Mouse (Mus musculus) midbrain, embryonic 11.5 days (tissue): ENCODE data around the gene Atg10. TPM values are rescaled to one million over a fixed set of nuclear protein-coding genes. Genes with fewer than 3 reads are reported as not detected.
A peak's percentile ranks its signal among the peaks of the same experiment; 100 is the strongest.

Source experiments
- ATAC-seq: fragments of 200-750 bp; cut with Nextera tagmentation; 2 replicates; pipeline ENCODE4 v1.8.0; 2017; ENCODE audit warnings: moderate TSS enrichment, moderate library complexity; ENCODE audit not compliant: low FRiP score
- DNase-seq: peaks from one replicate; pipeline ENCODE4 v3.0.0; 2015; ENCODE audit warnings: low spot score; ENCODE audit errors: missing footprints
- H3K27ac ChIP-seq: fragments of 300-500 bp; sonication (generic); 2 replicates; pipeline ENCODE4 v1.5.1; 2014; ENCODE audit warnings: low read depth, low read length
- H3K27me3 ChIP-seq: fragments of 300-500 bp; sonication (generic); 2 replicates; pipeline ENCODE4 v1.6.1; 2014; ENCODE audit warnings: mild to moderate bottlenecking, low read length, moderate library complexity, mixed read lengths; ENCODE audit not compliant: control insufficient read depth, insufficient read depth
- H3K36me3 ChIP-seq: fragments of 300-500 bp; sonication (generic); 2 replicates; pipeline ENCODE4 v1.6.1; 2014; ENCODE audit warnings: mild to moderate bottlenecking, low read length, moderate library complexity, mixed read lengths; ENCODE audit not compliant: control insufficient read depth, insufficient read depth
- H3K4me1 ChIP-seq: fragments of 300-500 bp; sonication (generic); 2 replicates; pipeline ENCODE4 v1.6.1; 2014; ENCODE audit warnings: low read length; ENCODE audit not compliant: control insufficient read depth, insufficient read depth
- H3K4me2 ChIP-seq: fragments of 300-500 bp; sonication (generic); 2 replicates; pipeline ENCODE4 v1.6.1; 2014; ENCODE audit warnings: mild to moderate bottlenecking, moderate library complexity
- H3K4me3 ChIP-seq: fragments of 300-500 bp; sonication (generic); 2 replicates; pipeline ENCODE4 v1.5.1; 2014; ENCODE audit warnings: low read depth, low read length
- H3K9ac ChIP-seq: fragments of 300-500 bp; sonication (generic); 2 replicates; pipeline ENCODE4 v1.6.1; 2014; ENCODE audit warnings: low read length
- H3K9me3 ChIP-seq: fragments of 300-500 bp; sonication (generic); 2 replicates; pipeline ENCODE4 v1.6.1; 2016; ENCODE audit warnings: low read length; ENCODE audit not compliant: control insufficient read depth
- WGBS: fragments of 180-500 bp; shearing (Covaris S2); extraction: QIAGEN DNeasy Blood & Tissue Kit; methylation state at CpG from one replicate; pipeline ENCODE4 v1.1.7; 2014; 5-methylcytosine and 5-hydroxymethylcytosine counted together
- polyA plus RNA-seq: library from polyadenylated mRNA; unstranded; fragments of >200 nt; fragmentation: Nextera tagmentation; extraction: Ambion mirVana; gene quantifications from 2 replicates; pipeline ENCODE4 v1.2.1, GENCODE M21; 2014

The Atg10 gene
- polyA plus RNA-seq, 1 experiment from 2014 or later = 14.7 TPM

DNA sequence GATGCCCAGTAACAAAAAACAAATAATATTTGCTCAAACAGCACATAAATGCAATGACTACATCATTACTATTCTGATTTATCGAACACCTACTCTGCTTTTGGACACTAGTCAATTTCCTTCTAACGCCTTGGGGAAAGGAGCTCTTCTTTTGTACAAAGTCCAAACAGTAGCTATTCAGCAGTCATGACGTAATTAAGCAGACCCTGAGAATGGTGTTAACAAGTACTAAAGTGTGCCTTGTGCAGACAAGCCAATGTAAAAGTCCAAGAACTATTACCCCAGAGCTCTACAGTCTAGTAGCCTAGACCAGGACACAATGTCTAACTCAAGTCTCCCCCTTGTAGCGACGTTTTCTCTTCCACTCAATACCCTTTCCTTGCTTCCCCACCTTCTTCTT, 67.5 kb downstream of the Atg10 start:
- Histone ChIP-seq H3K4me1 (no peaks in the 10 kb centered on the region), H3K4me2 (no peak overlapping the region), H3K9ac (no peak overlapping the region), H3K36me3 (no peaks in the 10 kb centered on the region), H3K9me3 (no peaks in the 10 kb centered on the region), H3K27ac (no peak overlapping the region), H3K4me3 (no peak overlapping the region), H3K27me3 (no peaks in the 10 kb centered on the region)
- DNase-seq (no peak), ATAC-seq (no peak)
- 87% methylated on average over 5 of the region's 5 CpGs for WGBS

- no peaks in the 10 kb centered on the region for H3K27me3 ChIP-seq
- no peaks in the 10 kb centered on the region for H3K9me3 ChIP-seq
- H3K36me3 ChIP-seq = no peaks in the 10 kb centered on the region
- no peak for ATAC-seq
- H3K4me3 ChIP-seq = no peak overlapping the region
- no peak for DNase-seq
- H3K27ac ChIP-seq = no peak overlapping the region
- no peak overlapping the region for H3K4me2 ChIP-seq
- no peaks in the 10 kb centered on the region for H3K4me1 ChIP-seq
- 85% methylated on average over 4 of the region's 4 CpGs for WGBS
- H3K9ac ChIP-seq = no peak overlapping the region
Measured at GRCm38 (mm10) chr13:91155429-91156207, 68.2 kb downstream of the Atg10 start.

GRCm38 (mm10) chr13:91154622-91155021, 69.1 kb downstream of the Atg10 start:
- H3K9ac ChIP-seq = no peak overlapping the region
- H3K36me3 ChIP-seq = no peaks in the 10 kb centered on the region
- H3K27ac ChIP-seq = no peak overlapping the region
- no peaks in the 10 kb centered on the region for H3K27me3 ChIP-seq
- H3K4me3 ChIP-seq = no peak overlapping the region
- no peak for ATAC-seq
- no peaks in the 10 kb centered on the region for H3K9me3 ChIP-seq
- no peaks in the 10 kb centered on the region for H3K4me1 ChIP-seq
- H3K4me2 ChIP-seq = no peak overlapping the region
- 82% methylated on average over 7 of the region's 7 CpGs for WGBS
- DNase-seq = no peak

DNA sequence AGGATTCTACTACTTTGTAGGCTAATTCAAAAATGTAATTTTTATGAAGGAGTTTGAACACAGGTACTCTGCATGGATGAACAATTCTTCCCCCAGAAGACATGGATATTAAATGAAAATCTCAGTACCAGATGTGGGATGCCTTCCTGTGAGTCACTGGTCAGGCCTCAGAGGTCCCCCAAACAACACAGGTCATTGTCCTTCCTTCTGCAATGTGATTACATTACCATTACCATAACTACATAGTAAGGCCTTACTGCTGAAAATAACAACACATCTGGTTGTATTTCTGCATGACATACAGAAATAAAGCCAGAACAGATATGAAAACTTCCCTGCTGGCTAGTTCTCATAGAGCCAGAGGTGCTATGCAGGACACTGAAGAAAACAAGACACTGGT, 87.4 kb downstream of the Atg10 start:
- Histone ChIP-seq H3K27me3 (no peaks in the 10 kb centered on the region), H3K4me2 (no peak overlapping the region), H3K9me3 (no peaks in the 10 kb centered on the region), H3K36me3 (no peaks in the 10 kb centered on the region), H3K4me3 (no peak overlapping the region), H3K4me1 (no peaks in the 10 kb centered on the region), H3K9ac (no peak overlapping the region), H3K27ac (no peak overlapping the region)
- ATAC-seq (no peak), DNase-seq (no peak)

DNA sequence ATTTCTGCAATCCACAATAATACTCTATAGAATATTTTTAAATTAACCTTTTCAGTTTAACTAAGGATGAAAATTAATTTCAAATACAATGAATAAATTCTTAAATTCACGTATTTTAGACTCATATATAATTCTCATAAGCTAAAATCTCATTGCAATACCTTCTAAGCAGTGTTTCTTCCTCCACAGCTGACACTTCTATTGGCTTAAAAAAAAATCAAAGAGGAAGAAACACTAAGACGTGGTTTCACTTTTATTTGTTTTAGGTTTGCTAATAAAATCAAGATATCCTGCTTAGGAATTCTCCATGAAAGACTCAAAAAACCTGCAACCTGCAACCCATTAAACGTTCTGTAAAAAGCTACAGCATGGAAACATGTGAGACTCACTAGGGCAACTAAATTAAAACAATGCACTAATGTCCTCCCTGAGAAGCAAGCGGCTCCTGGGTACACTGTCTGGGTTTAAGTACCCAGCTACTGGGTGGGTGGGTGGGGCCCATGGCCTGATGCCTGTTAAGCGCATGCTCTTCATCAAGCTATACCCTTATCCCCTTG, 90.4 kb downstream of the Atg10 start:
- Histone ChIP-seq H3K4me1 (no peaks in the 10 kb centered on the region; the same call in 1 of the 2 replicates), H3K9ac (no peak overlapping the region), H3K27ac (no peak overlapping the region), H3K4me2 (no peak overlapping the region), H3K9me3 (no peaks in the 10 kb centered on the region), H3K27me3 (no peaks in the 10 kb centered on the region), H3K36me3 (no peaks in the 10 kb centered on the region), H3K4me3 (no peak overlapping the region)
- DNase-seq (no peak), ATAC-seq (no peak)
- WGBS = 77% methylated on average over 5 of the region's 5 CpGs

- H3K4me3 ChIP-seq = no peak overlapping the region
- DNase-seq = no peak
- WGBS = 71% methylated on average over 7 of the region's 7 CpGs
- no peak overlapping the region for H3K27ac ChIP-seq
- H3K9me3 ChIP-seq = no peaks in the 10 kb centered on the region
- peak; percentile 36; the same call in 1 of the 2 replicates for ATAC-seq
- no peak overlapping the region for H3K4me2 ChIP-seq
- no peaks in the 10 kb centered on the region; the same call in 1 of the 2 replicates for H3K4me1 ChIP-seq
- H3K9ac ChIP-seq = no peak overlapping the region
- H3K36me3 ChIP-seq = no peaks in the 10 kb centered on the region
- H3K27me3 ChIP-seq = no peaks in the 10 kb centered on the region
Measured at GRCm38 (mm10) chr13:91129071-91129470, 94.7 kb downstream of the Atg10 start.

DNA sequence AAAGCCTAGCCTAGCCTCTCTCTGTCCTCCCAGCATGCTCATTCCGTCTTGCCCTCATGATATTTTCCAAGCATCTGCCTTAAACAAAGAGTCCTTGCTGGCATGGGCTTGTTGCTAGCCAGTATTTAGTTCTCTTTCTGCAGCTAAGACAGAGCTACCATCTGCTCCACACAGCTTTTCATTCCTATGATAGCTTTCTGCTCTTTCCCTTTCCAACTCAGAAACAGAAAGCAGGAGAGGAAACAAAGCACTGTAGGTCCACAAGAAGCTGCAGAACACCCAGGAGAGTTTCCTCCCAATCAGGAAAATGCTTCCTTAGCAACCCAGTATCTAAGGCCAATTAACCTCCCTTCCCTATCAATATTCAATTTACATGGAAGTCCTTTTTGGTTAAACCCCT, 95.2 kb downstream of the Atg10 start:
- ATAC-seq = peak; percentile 47; the same call in 1 of the 2 replicates
- Histone ChIP-seq H3K4me1 (no peaks in the 10 kb centered on the region; the same call in 1 of the 2 replicates), H3K36me3 (no peaks in the 10 kb centered on the region), H3K4me3 (no peak overlapping the region), H3K9ac (no peak overlapping the region), H3K27ac (no peak overlapping the region), H3K27me3 (no peaks in the 10 kb centered on the region), H3K9me3 (no peaks in the 10 kb centered on the region), H3K4me2 (no peak overlapping the region)
- WGBS = 55% methylated on average over 1 of the region's 1 CpGs
- DNase-seq = peak; percentile 83

GRCm38 (mm10) chr13:91118156-91118555, 105.6 kb downstream of the Atg10 start:
- DNase-seq (no peak), ATAC-seq (no peak)
- Histone ChIP-seq H3K9ac (no peak overlapping the region), H3K27me3 (no peaks in the 10 kb centered on the region), H3K36me3 (no peaks in the 10 kb centered on the region), H3K4me1 (no peaks in the 10 kb centered on the region), H3K27ac (no peak overlapping the region), H3K9me3 (no peaks in the 10 kb centered on the region), H3K4me2 (no peak overlapping the region), H3K4me3 (no peak overlapping the region)
- 88% methylated on average over 4 of the region's 4 CpGs for WGBS

DNA sequence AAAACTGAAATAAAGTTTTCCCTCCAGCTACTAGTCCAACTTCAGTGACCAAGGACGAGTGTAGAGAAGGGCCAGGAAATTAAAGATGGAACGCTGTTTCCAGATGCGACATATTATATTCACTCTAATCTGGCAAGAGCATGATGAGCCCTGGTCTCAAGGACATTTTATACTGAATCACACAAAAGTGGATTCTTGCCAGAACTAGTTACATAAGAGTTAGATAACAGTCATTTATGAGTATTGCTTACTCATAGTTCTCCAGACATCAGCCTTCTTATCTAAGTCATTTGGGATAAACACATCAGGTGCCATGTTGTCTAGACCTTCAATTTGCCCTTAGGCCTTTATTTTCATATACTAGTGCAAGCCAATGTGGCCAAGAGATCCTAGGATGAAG, 108.9 kb downstream of the Atg10 start:
- Histone ChIP-seq H3K9ac (no peak overlapping the region), H3K4me1 (no peaks in the 10 kb centered on the region), H3K27me3 (no peaks in the 10 kb centered on the region), H3K27ac (no peak overlapping the region), H3K4me3 (no peak overlapping the region), H3K4me2 (no peak overlapping the region), H3K36me3 (no peaks in the 10 kb centered on the region), H3K9me3 (no peaks in the 10 kb centered on the region)
- WGBS = 92% methylated on average over 3 of the region's 3 CpGs
- peak; percentile 39 for DNase-seq
- ATAC-seq = no peak
